Mouse (Mus musculus): ENCODE data around the gene Cbwd1. TPM values are rescaled to one million over a fixed set of nuclear protein-coding genes. Genes with fewer than 3 reads are reported as not detected.

Gene Cbwd1
- polyA plus RNA-seq, 1 experiment from 2014 or later: 12.8 TPM

- TF ChIP-seq EP300 (optimal IDR thresholded peaks at IDR 0.05) (no peak), CTCF (IDR thresholded peaks at IDR 0.05; ENCODE audit: low read depth) (no peak)
- no peaks in the 10 kb centered on the region for H3K9me3 ChIP-seq (ENCODE audit: control insufficient read depth, low read length)
- H3K4me2 ChIP-seq (replicated peaks; ENCODE audit: low read depth): no peak overlapping the region
- DNase-seq (ENCODE audit: low spot score): no peak
- H3K27me3 ChIP-seq (ENCODE audit: control insufficient read depth, insufficient read depth, low read length): no peaks in the 10 kb centered on the region
- no peaks in the 10 kb centered on the region for H3K36me3 ChIP-seq (ENCODE audit: control insufficient read depth, insufficient read depth, low read length)
- no peak for ATAC-seq (ENCODE audit: low FRiP score, low TSS enrichment)
- no peak overlapping the region for H3K4me3 ChIP-seq (ENCODE audit: low read depth, low read length)
- no peaks in the 10 kb centered on the region for H3K4me1 ChIP-seq (replicated peaks; ENCODE audit: control insufficient read depth, insufficient read depth)
- no peak overlapping the region for H3K27ac ChIP-seq (replicated peaks)
- H3K9ac ChIP-seq (ENCODE audit: low read length): no peak overlapping the region
- WGBS: 71% methylated on average over 4 of the region's 4 CpGs
Measured at GRCm38 (mm10) chr19:24983050-24983449, 21.6 kb upstream of the Cbwd1 start.

GRCm38 (mm10) chr19:24981294-24981693 lies 19.9 kb upstream of the Cbwd1 start:
- TF ChIP-seq EP300 (optimal IDR thresholded peaks at IDR 0.05): no peak
- no peak for TF ChIP-seq CTCF (IDR thresholded peaks at IDR 0.05; ENCODE audit: low read depth)
- ATAC-seq (ENCODE audit: low FRiP score, low TSS enrichment) (no peak), DNase-seq (ENCODE audit: low spot score) (no peak)
- Histone ChIP-seq H3K4me2 (replicated peaks; ENCODE audit: low read depth) (no peak overlapping the region), H3K27ac (replicated peaks) (no peak overlapping the region), H3K4me3 (ENCODE audit: low read depth, low read length) (no peak overlapping the region), H3K27me3 (ENCODE audit: control insufficient read depth, insufficient read depth, low read length) (no peaks in the 10 kb centered on the region), H3K9ac (ENCODE audit: low read length) (no peak overlapping the region), H3K9me3 (ENCODE audit: control insufficient read depth, low read length) (no peaks in the 10 kb centered on the region), H3K36me3 (ENCODE audit: control insufficient read depth, insufficient read depth, low read length) (no peaks in the 10 kb centered on the region), H3K4me1 (replicated peaks; ENCODE audit: control insufficient read depth, insufficient read depth) (no peaks in the 10 kb centered on the region)
- 51% methylated on average over 8 of the region's 8 CpGs for WGBS

- Histone ChIP-seq H3K9ac (ENCODE audit: low read length) (no peak overlapping the region), H3K9me3 (ENCODE audit: control insufficient read depth, low read length) (no peaks in the 10 kb centered on the region), H3K4me3 (ENCODE audit: low read depth, low read length) (no peak overlapping the region), H3K27me3 (ENCODE audit: control insufficient read depth, insufficient read depth, low read length) (no peaks in the 10 kb centered on the region), H3K4me2 (replicated peaks; ENCODE audit: low read depth) (no peak overlapping the region), H3K4me1 (replicated peaks; ENCODE audit: control insufficient read depth, insufficient read depth) (no peaks in the 10 kb centered on the region), H3K36me3 (ENCODE audit: control insufficient read depth, insufficient read depth, low read length) (no peaks in the 10 kb centered on the region), H3K27ac (replicated peaks) (no peak overlapping the region)
- DNase-seq (ENCODE audit: low spot score) (no peak), ATAC-seq (ENCODE audit: low FRiP score, low TSS enrichment) (0 out of 2 replicates have a peak, but pooled peaks have one; percentile 49)
- 66% methylated on average over 10 of the region's 10 CpGs for WGBS
- TF ChIP-seq CTCF (IDR thresholded peaks at IDR 0.05; ENCODE audit: low read depth) (no peak), EP300 (optimal IDR thresholded peaks at IDR 0.05) (no peak)
Measured at GRCm38 (mm10) chr19:24978852-24979842, 17.7 kb upstream of the Cbwd1 start.

- H3K27ac ChIP-seq (replicated peaks): no peak overlapping the region
- H3K9ac ChIP-seq (ENCODE audit: low read length): no peak overlapping the region
- H3K36me3 ChIP-seq (ENCODE audit: control insufficient read depth, insufficient read depth, low read length): no peaks in the 10 kb centered on the region
- TF ChIP-seq EP300 (optimal IDR thresholded peaks at IDR 0.05) (no peak), CTCF (IDR thresholded peaks at IDR 0.05; ENCODE audit: low read depth) (no peak)
- DNase-seq (ENCODE audit: low spot score) (no peak), ATAC-seq (ENCODE audit: low FRiP score, low TSS enrichment) (no peak)
- no peak overlapping the region for H3K4me2 ChIP-seq (replicated peaks; ENCODE audit: low read depth)
- H3K4me3 ChIP-seq (ENCODE audit: low read depth, low read length): no peak overlapping the region
- H3K4me1 ChIP-seq (replicated peaks; ENCODE audit: control insufficient read depth, insufficient read depth): no peaks in the 10 kb centered on the region
- H3K9me3 ChIP-seq (ENCODE audit: control insufficient read depth, low read length): no peaks in the 10 kb centered on the region
- H3K27me3 ChIP-seq (ENCODE audit: control insufficient read depth, insufficient read depth, low read length): no peaks in the 10 kb centered on the region
- 61% methylated on average over 11 of the region's 11 CpGs for WGBS
Measured at GRCm38 (mm10) chr19:24977991-24978390, 16.6 kb upstream of the Cbwd1 start.

GRCm38 (mm10) chr19:24972701-24973390 lies 11.4 kb upstream of the Cbwd1 start:
- H3K27ac ChIP-seq (replicated peaks): peak overlapping the region; percentile 56
- WGBS: 53% methylated on average over 3 of the region's 3 CpGs
- no peak overlapping the region for H3K4me2 ChIP-seq (replicated peaks; ENCODE audit: low read depth)
- H3K27me3 ChIP-seq (ENCODE audit: control insufficient read depth, insufficient read depth, low read length): no peaks in the 10 kb centered on the region
- H3K9ac ChIP-seq (ENCODE audit: low read length): no peak overlapping the region
- no peaks in the 10 kb centered on the region for H3K9me3 ChIP-seq (ENCODE audit: control insufficient read depth, low read length)
- no peak overlapping the region for H3K4me3 ChIP-seq (ENCODE audit: low read depth, low read length)
- DNase-seq (ENCODE audit: low spot score): no peak
- TF ChIP-seq CTCF (IDR thresholded peaks at IDR 0.05; ENCODE audit: low read depth) (no peak), EP300 (optimal IDR thresholded peaks at IDR 0.05) (no peak)
- peak; percentile 32; the same call in 1 of the 2 replicates for ATAC-seq (ENCODE audit: low FRiP score, low TSS enrichment)
- H3K36me3 ChIP-seq (ENCODE audit: control insufficient read depth, insufficient read depth, low read length): no peaks in the 10 kb centered on the region
- no peaks in the 10 kb centered on the region for H3K4me1 ChIP-seq (replicated peaks; ENCODE audit: control insufficient read depth, insufficient read depth)

Measured in stomach, postnatal 0 days (tissue).